Mouse (Mus musculus) forebrain, embryonic 12.5 days (tissue): Measurements from ENCODE around the gene Slc2a12. TPM values are rescaled to one million over a fixed set of nuclear protein-coding genes. Genes with fewer than 3 reads are reported as not detected.

Experiments
- ATAC-seq: fragments of 200-750 bp; cut with Nextera tagmentation; 2 replicates; pipeline ENCODE4 v1.8.0; 2017; ENCODE audit warnings: moderate TSS enrichment; ENCODE audit not compliant: low FRiP score
- H3K27ac ChIP-seq: fragments of 300-500 bp; sonication (generic); 2 replicates; pipeline ENCODE4 v1.5.1; 2016; ENCODE audit warnings: mild to moderate bottlenecking
- H3K27me3 ChIP-seq: fragments of 300-500 bp; sonication (generic); 2 replicates; pipeline ENCODE4 v1.6.1; 2016; ENCODE audit warnings: mild to moderate bottlenecking
- H3K36me3 ChIP-seq: fragments of 300-500 bp; sonication (generic); replicated peaks from 2 replicates; pipeline ENCODE4 v1.6.1; 2016; ENCODE audit warnings: mild to moderate bottlenecking
- H3K4me1 ChIP-seq: fragments of 300-500 bp; sonication (generic); 2 replicates; pipeline ENCODE4 v1.6.1; 2016
- H3K4me2 ChIP-seq: fragments of 300-500 bp; sonication (generic); 2 replicates; pipeline ENCODE4 v1.6.1; 2016; ENCODE audit warnings: mild to moderate bottlenecking, moderate library complexity
- H3K4me3 ChIP-seq: fragments of 300-500 bp; sonication (generic); replicated peaks from 2 replicates; pipeline ENCODE4 v1.5.1; 2016; ENCODE audit warnings: mild to moderate bottlenecking
- H3K9ac ChIP-seq: fragments of 300-500 bp; sonication (generic); 2 replicates; pipeline ENCODE4 v1.6.1; 2016; ENCODE audit warnings: mild to moderate bottlenecking
- H3K9me3 ChIP-seq: fragments of 300-500 bp; sonication (generic); 2 replicates; pipeline ENCODE4 v1.6.1; 2016
- WGBS: fragments of 180-500 bp; shearing (Covaris S2); methylation state at CpG from one replicate; pipeline ENCODE4 v1.1.7; 2016; 5-methylcytosine and 5-hydroxymethylcytosine counted together
- polyA plus RNA-seq: library from polyadenylated mRNA; unstranded; fragments of >200 nt; fragmentation: Nextera tagmentation; extraction: Ambion mirVana; gene quantifications from 2 replicates; pipeline ENCODE4 v1.2.1, GENCODE M21; 2016

Gene Slc2a12
- 1.8 and 2.1 TPM in 2 replicates for polyA plus RNA-seq

DNA sequence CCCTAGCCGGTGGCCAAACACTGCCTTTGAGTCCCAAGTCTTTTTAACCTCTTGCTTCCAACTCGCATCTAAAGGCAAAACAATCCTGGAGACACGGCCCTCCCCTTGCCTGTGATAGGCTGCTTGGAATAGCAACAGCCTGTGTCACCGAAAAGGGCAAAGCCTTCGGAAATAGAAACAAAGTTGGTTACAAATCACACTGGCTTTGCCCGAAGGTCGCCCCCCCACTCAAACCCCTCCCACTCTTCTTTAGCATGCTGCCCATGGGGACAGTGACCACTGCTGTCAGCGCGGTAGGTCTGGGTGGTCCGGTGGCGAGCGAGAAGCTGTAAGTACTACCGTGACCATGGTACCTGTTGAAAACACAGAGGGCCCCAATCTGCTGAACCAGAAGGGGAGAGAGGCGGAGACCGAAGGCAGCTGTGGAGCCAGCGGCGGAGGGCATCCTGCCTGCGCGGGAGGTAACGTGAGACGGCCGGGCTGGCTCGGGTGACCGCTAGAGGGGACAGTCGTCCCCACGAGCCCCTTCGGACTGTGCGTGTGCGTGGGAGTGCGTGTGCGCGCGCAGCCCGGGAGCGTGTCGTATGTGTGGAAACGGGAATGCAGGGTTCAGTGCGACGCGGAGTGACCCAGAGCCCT is at the start of gene Slc2a12:
Gene Slc2a12 (plus strand): TSS at position 159 of the 639 bp plus-strand sequence.
- peak; percentile 83 for ATAC-seq
- Histone ChIP-seq H3K9ac (peak within 1 kb of the TSS; percentile 52), H3K4me1 (peaks cover 9% of the 10 kb centered on the region; the same call in 1 of the 2 replicates), H3K36me3 (no peaks in the 10 kb centered on the region), H3K4me3 (peak within 1 kb of the TSS; percentile 51), H3K4me2 (peak within 1 kb of the TSS; percentile 87), H3K9me3 (no peaks in the 10 kb centered on the region), H3K27ac (0 out of 2 replicates have a peak within 1 kb of the TSS, but pooled peaks have one; percentile 21), H3K27me3 (peaks cover 10% of the 10 kb centered on the region; the same call in 1 of the 2 replicates)
- WGBS = under 1% methylated on average over 40 of the region's 40 CpGs

DNA sequence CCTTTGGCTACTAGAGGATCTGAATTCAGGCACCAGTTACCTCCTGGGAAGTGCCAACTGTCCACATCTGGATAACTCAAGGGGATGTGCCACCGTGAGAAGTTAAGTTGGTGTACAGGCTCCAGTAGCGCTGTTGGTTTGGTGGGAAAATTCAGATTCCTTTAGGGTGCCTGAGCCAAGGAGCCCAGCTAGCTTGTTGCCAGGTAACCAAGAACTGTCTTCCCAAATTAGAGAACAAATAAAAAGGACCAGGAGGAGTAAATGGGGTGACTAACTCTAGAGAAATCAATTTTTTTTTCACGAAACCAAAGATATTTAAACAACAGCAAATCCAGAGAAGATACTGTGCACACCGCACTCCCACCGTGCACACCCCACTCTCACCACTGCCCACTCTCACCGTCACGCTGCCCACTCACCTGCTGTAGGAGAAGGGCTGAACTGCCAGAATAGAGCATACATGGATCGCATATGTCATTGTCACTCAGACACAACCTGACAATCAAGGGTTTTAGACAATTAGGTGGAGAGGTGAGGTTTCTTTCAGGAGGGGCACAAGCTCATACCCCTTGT is 45.8 kb upstream of the Slc2a12 start:
- Histone ChIP-seq H3K4me3 (no peak overlapping the region), H3K36me3 (no peaks in the 10 kb centered on the region), H3K9ac (no peak overlapping the region), H3K27me3 (no peaks in the 10 kb centered on the region), H3K4me2 (no peak overlapping the region), H3K9me3 (no peaks in the 10 kb centered on the region), H3K27ac (no peak overlapping the region), H3K4me1 (no peaks in the 10 kb centered on the region)
- no peak for ATAC-seq
- 90% methylated on average over 8 of the region's 8 CpGs for WGBS

DNA sequence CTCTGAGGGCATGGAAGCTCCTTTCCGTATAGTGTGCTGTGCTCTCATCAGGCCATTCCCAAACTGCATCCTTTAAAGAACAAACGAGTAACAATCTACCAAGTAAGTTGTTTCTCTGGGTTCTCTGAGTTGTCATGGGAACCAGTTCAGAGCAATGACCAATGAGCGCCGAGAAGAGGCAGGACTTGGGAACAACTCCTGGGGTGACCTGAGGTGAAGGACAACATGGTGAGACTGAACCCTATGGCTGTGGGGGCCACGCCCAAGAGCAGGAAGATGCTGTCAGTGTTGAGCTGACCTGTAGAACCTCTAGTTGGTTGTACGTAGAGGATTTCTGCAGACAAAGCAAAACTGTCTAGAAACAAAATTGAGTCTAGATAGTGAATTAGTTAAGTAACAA is 43.8 kb upstream of the Slc2a12 start:
- WGBS = 83% methylated on average over 6 of the region's 6 CpGs
- no peak overlapping the region for H3K27ac ChIP-seq

DNA sequence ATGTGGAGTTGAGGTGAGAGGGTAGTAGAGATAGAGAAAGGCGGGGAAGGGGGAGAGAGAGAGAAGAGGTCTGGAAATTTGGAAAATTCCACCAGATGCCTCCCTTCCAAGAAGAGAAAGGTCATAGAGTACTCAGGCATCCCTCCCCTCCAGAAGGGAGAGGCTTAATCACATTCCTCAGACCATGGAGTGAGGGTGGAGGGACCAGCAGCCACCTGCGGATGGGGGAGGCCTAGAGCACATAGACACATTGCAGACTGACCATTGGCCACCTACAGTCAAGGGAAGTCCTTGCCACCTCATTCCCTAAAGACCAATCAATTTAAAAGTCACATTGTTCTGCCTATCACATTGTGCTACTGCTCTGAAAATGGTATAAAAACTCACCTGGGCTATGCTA is 40.0 kb upstream of the Slc2a12 start:
- Histone ChIP-seq H3K36me3 (no peaks in the 10 kb centered on the region), H3K9me3 (no peaks in the 10 kb centered on the region), H3K4me2 (no peak overlapping the region), H3K27me3 (no peaks in the 10 kb centered on the region), H3K27ac (no peak overlapping the region), H3K4me3 (no peak overlapping the region), H3K9ac (no peak overlapping the region), H3K4me1 (peaks cover 13% of the 10 kb centered on the region)
- 85% methylated on average over 2 of the region's 2 CpGs for WGBS
- ATAC-seq = no peak

More for the DNA sequence above, 43.8 kb upstream of the Slc2a12 start:
- Histone ChIP-seq H3K9ac (no peak overlapping the region), H3K4me3 (no peak overlapping the region), H3K36me3 (no peaks in the 10 kb centered on the region), H3K4me1 (no peaks in the 10 kb centered on the region), H3K4me2 (no peak overlapping the region), H3K27me3 (no peaks in the 10 kb centered on the region), H3K9me3 (no peaks in the 10 kb centered on the region)
- ATAC-seq = no peak

DNA sequence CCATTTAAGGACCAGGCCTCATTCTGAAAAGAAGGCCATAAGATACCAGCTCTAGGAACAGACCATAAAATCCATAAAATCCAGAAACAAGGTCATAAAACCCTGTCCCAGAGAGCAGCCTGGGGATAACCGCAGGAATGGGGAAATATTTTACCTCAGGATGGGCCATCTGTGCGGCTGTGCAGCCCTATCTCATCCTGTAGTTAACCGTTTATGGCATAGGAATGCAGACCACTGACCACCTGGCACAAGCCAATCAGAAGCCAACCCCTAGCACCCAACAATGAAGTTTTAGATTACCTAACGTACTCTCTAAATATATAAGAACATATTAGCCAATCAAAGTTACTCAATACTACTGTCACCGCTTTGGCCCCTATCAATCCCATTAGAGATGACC is 36.5 kb upstream of the Slc2a12 start:
- Histone ChIP-seq H3K27me3 (no peaks in the 10 kb centered on the region), H3K4me3 (no peak overlapping the region), H3K36me3 (no peaks in the 10 kb centered on the region), H3K9ac (no peak overlapping the region), H3K27ac (peak overlapping the region; percentile 68), H3K4me2 (no peak overlapping the region), H3K9me3 (no peaks in the 10 kb centered on the region), H3K4me1 (peaks cover 13% of the 10 kb centered on the region)
- WGBS = 83% methylated on average over 5 of the region's 5 CpGs
- ATAC-seq = no peak

DNA sequence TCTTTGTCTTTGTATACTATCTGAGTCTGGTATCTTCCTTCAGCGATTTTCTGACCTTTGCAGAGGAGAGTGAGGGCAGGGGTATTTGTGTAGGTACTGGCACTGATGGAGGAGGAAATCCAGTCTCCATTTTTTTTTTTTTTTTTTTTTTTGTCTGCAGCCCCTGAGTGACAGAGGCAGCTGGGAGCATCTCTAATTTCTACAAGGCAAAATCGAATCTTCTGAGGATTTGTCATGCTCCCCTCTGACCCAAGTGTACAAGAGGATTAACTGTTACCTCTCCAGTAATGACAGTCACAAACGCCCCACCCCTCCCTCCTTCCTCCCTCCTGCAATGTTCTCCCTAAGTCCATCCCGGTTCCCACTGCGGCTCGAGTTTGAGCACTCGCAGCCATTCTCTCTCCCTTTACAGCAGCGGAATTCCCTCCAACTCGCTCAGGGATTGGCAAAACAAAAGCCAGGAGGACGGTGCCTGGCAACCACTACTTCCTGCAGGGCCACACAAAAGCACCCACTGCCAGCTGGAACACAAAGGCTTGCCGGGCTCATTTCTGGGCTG is 35.9 kb upstream of the Slc2a12 start:
- Histone ChIP-seq H3K4me2 (peak overlapping the region; percentile 50), H3K27ac (peak overlapping the region; percentile 68), H3K9me3 (no peaks in the 10 kb centered on the region), H3K9ac (peak overlapping the region; percentile 8; the same call in 1 of the 2 replicates), H3K27me3 (no peaks in the 10 kb centered on the region), H3K4me1 (peaks cover 13% of the 10 kb centered on the region), H3K4me3 (peak overlapping the region; percentile 7; the same call in 1 of the 2 replicates), H3K36me3 (no peaks in the 10 kb centered on the region)
- ATAC-seq = peak; percentile 83
- 2% methylated on average over 11 of the region's 11 CpGs for WGBS

DNA sequence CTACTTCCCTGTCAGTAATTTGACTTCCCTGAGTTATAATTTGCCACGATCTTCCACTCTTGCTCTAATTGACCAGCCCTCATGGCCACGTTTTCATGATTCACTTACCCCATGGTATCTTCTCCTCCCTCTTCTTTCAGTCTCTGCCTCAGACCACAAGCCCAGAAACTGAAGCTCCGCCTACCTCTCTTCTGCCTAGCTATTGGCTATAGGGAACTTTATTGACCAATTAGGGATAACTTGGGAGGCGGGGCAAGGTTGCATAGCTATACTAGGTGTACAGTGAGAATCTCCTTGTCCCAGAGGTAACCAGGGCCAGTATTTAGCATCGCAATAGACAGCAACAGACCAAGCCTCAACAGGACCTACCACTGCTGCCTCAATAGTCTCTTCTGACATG is 31.5 kb upstream of the Slc2a12 start:
- Histone ChIP-seq H3K27me3 (no peaks in the 10 kb centered on the region), H3K9me3 (no peaks in the 10 kb centered on the region), H3K27ac (no peak overlapping the region), H3K4me3 (no peak overlapping the region), H3K4me1 (peaks cover 11% of the 10 kb centered on the region), H3K36me3 (no peaks in the 10 kb centered on the region), H3K9ac (no peak overlapping the region), H3K4me2 (no peak overlapping the region)
- WGBS = 88% methylated on average over 5 of the region's 5 CpGs
- ATAC-seq = no peak

DNA sequence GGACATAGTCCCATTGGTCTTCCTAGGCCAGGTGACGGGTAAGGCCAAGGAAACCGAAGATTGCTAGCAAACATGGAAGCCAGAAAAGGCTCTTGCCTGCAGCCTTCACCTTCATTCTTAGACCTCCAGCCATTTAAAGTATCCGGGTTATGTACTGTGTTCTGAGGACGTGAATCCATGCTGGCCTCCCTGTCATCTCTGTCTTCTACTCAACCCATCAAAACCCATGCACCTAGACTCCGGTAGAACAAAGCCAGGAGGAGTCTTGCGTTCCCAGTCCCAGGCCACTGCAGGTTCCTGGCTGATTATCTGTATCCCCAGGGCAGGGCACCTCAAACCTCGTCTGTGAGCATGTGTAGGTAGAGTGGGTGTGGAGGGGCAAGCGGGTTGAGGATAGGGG is 30.3 kb upstream of the Slc2a12 start:
- Histone ChIP-seq H3K4me1 (no peaks in the 10 kb centered on the region; the same call in 1 of the 2 replicates), H3K4me2 (no peak overlapping the region), H3K9ac (no peak overlapping the region), H3K27ac (no peak overlapping the region), H3K4me3 (no peak overlapping the region), H3K9me3 (no peaks in the 10 kb centered on the region), H3K36me3 (no peaks in the 10 kb centered on the region), H3K27me3 (no peaks in the 10 kb centered on the region)
- 92% methylated on average over 8 of the region's 8 CpGs for WGBS
- no peak for ATAC-seq

DNA sequence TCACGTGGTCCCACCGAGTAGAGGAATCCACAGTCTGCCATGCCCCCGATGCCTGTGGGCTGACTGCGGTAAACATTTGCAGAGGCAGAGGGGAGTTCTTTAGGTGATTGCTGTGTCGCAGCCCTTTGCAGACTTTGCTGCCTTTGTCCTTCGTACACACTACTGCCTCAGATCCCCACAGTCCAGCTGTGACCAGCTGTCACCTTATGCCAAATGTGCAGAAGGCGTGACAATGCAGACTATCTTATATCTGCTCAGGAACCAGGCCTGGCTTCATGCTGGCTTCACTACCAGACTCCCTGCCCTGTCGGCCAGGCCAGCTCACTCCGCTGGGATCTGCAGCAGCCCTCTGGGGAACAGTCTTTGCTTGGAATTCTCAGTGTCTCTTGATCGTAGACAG is 29.5 kb upstream of the Slc2a12 start:
- 57% methylated on average over 10 of the region's 10 CpGs for WGBS
- Histone ChIP-seq H3K9me3 (no peaks in the 10 kb centered on the region), H3K4me3 (no peak overlapping the region), H3K27me3 (no peaks in the 10 kb centered on the region), H3K4me2 (no peak overlapping the region), H3K27ac (no peak overlapping the region), H3K36me3 (no peaks in the 10 kb centered on the region), H3K9ac (no peak overlapping the region), H3K4me1 (no peaks in the 10 kb centered on the region; the same call in 1 of the 2 replicates)
- no peak for ATAC-seq

DNA sequence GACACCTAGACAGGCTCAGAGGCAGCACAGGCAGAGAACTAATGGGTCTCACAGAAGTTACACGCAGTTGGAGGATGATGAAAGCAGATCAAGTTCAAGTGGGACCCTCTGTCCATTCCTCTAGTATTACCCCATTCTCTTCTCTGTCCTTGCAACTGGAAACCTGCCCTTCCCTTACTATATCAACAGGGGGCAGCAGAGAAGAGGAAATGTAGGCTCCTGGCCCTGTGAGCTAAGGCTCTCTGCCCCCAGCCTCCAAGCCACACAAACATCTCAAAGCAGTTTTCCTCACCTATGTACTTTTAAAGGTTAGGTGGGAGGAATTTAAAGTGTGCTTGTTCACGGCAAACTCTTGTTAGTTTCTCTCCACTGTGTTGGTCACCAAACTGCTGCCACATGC is 26.0 kb upstream of the Slc2a12 start:
- no peaks in the 10 kb centered on the region for H3K27me3 ChIP-seq
- 67% methylated on average over 2 of the region's 2 CpGs for WGBS
- H3K9me3 ChIP-seq = no peaks in the 10 kb centered on the region
- H3K27ac ChIP-seq = no peak overlapping the region
- H3K4me3 ChIP-seq = no peak overlapping the region
- H3K4me2 ChIP-seq = no peak overlapping the region
- H3K9ac ChIP-seq = no peak overlapping the region
- no peaks in the 10 kb centered on the region; the same call in 1 of the 2 replicates for H3K4me1 ChIP-seq
- no peak for ATAC-seq
- no peaks in the 10 kb centered on the region for H3K36me3 ChIP-seq

DNA sequence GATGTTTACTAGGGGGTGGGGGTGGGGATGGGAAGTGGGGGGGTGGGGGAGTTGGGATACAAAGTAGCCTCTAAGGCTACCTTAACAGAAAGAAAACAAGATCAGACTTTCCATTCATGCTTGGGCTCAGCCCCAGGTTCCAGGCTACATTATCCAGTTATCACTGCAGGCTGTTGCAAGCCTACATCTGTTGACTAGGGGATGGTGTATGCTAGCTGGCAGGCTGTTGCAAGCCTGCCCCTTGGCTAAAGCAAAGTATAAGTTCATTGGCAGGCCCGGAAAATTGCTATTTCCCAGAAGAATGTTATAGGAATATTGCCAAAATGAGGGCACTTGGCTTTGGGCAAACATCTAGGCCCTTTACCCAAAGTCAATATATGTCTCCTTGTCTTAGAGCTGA is 16.0 kb upstream of the Slc2a12 start:
- H3K36me3 ChIP-seq = no peaks in the 10 kb centered on the region
- no peak overlapping the region for H3K4me2 ChIP-seq
- WGBS = 91% methylated on average over 1 of the region's 1 CpGs
- no peak overlapping the region for H3K27ac ChIP-seq
- H3K9ac ChIP-seq = no peak overlapping the region
- H3K4me3 ChIP-seq = no peak overlapping the region
- no peak for ATAC-seq
- H3K9me3 ChIP-seq = no peaks in the 10 kb centered on the region
- H3K27me3 ChIP-seq = no peaks in the 10 kb centered on the region
- peaks cover 8% of the 10 kb centered on the region for H3K4me1 ChIP-seq

DNA sequence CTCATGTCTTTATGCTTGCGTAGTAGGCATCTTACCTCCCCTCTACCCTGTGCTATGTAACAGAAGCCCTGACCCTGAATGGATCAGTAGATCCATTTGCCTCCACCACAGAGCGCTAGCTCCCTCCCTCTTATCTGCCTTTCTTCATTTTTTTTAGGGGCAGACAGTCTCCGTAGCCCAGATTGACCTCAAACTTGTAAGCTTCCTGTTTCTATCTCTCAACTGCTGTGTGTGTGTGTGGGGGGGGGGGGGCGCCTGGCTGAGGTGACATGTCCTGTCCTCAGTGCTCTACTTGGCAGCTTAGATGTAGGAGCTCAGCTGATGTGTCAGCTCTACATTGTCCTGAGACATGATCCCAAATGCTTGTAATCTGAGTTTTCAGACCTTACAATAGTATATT is 13.7 kb upstream of the Slc2a12 start:
- ATAC-seq = no peak
- no peak overlapping the region for H3K9ac ChIP-seq
- peaks cover 9% of the 10 kb centered on the region for H3K4me1 ChIP-seq
- H3K27me3 ChIP-seq = no peaks in the 10 kb centered on the region
- H3K27ac ChIP-seq = no peak overlapping the region
- no peaks in the 10 kb centered on the region for H3K9me3 ChIP-seq
- WGBS = 90% methylated on average over 4 of the region's 4 CpGs
- no peak overlapping the region for H3K4me2 ChIP-seq
- no peaks in the 10 kb centered on the region for H3K36me3 ChIP-seq
- H3K4me3 ChIP-seq = no peak overlapping the region

DNA sequence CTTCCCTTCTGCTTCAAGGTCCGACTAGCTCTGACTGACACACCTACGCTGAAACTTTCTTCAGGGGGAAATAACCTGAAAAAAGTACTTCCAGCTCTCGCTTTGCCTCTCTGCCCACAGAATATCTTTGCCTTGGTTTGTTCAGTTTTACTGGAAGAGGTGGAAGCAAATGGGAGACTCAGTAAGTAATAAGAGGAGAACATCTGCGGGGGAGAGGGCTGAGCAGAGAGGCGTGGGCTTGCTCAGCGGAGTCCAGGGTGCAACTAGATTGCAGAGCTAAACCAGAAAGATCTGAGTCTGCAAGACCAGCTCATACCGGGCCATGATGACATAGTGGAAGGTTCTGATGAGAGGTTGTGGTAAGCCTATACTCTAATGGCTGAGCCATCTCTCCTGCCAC is 13.3 kb upstream of the Slc2a12 start:
- H3K36me3 ChIP-seq = no peaks in the 10 kb centered on the region
- H3K27ac ChIP-seq = no peak overlapping the region
- peaks cover 9% of the 10 kb centered on the region for H3K4me1 ChIP-seq
- H3K9ac ChIP-seq = no peak overlapping the region
- H3K27me3 ChIP-seq = no peaks in the 10 kb centered on the region
- H3K4me3 ChIP-seq = no peak overlapping the region
- no peak for ATAC-seq
- 90% methylated on average over 7 of the region's 7 CpGs for WGBS
- H3K4me2 ChIP-seq = no peak overlapping the region
- no peaks in the 10 kb centered on the region for H3K9me3 ChIP-seq
